Mouse (Mus musculus): ENCODE measurements around the gene Abhd17b.
A peak's percentile ranks its signal among the peaks of the same experiment; 100 is the strongest.

Gene Abhd17b

GRCm38 (mm10) chr19:21733176-21733575, 80.2 kb downstream of the Abhd17b start:
- DNase-seq = no peak

GRCm38 (mm10) chr19:21734112-21734511, 81.1 kb downstream of the Abhd17b start:
- peak; percentile 53 for DNase-seq

Measured in right cerebral cortex, postnatal 4 days (tissue).